ENCODE assay signal across 32 mouse cellular contexts in genomic region chr5:138083936-138084335, GRCm38 (mm10). TPM values are rescaled to one million over a fixed set of nuclear protein-coding genes. Genes with fewer than 3 reads are reported as not detected.
DNase-seq lines count a peak whose midpoint lies in the region; ATAC-seq and TF ChIP-seq lines count a peak whose summit lies in the region.
"Had no signal": no experiment of that assay in that cellular context is flagged by ENCODE, and none has a peak within 500 bp of the region (broad histone marks: within the 10 kb centered on the region; RNA-seq: fewer than 3 reads in every experiment).

No protein-coding gene starts in this region.

- peak overlapping the region; percentile 24; the same call in 1 of the 2 replicates for H3K9ac ChIP-seq in liver, embryonic 12.5 days
- H3K9ac ChIP-seq in liver, embryonic 15.5 days = no peak overlapping the region

- peak overlapping the region; percentile 16 for H3K27ac ChIP-seq in kidney, adult 2 months (ENCODE audit: insufficient read depth, low read depth, low read length)
- peak overlapping the region; percentile 51 for H3K27ac ChIP-seq in bone marrow, adult 2 months (ENCODE audit: control insufficient read depth, insufficient read depth, low read depth, low read length, poor library complexity)
- peak overlapping the region; percentile 83 for H3K27ac ChIP-seq in liver, embryonic 12.5 days
- peak overlapping the region; percentile 87 for H3K27ac ChIP-seq in liver, embryonic 15.5 days (replicated peaks)
- H3K27ac ChIP-seq: forebrain, embryonic 13.5 days; heart, embryonic 13.5 days; hindbrain, embryonic 14.5 days; hindbrain, postnatal 0 days had no signal

- no peak overlapping the region for H3K4me3 ChIP-seq in kidney, adult 2 months (ENCODE audit: insufficient read depth, low read depth, low read length)
- no peak overlapping the region for H3K4me3 ChIP-seq in bone marrow, adult 2 months (replicated peaks; ENCODE audit: control insufficient read depth, low read depth, low read length)
- no peak overlapping the region for H3K4me3 ChIP-seq in liver, embryonic 12.5 days
- H3K4me3 ChIP-seq in liver, embryonic 15.5 days (replicated peaks) = no peak overlapping the region

- H3K36me3 ChIP-seq in kidney, adult 2 months (ENCODE audit: control insufficient read depth, insufficient read depth, low read length) = no peaks in the 10 kb centered on the region
- H3K36me3 ChIP-seq in liver, embryonic 12.5 days = peaks cover 15% of the 10 kb centered on the region
- H3K36me3 ChIP-seq in liver, embryonic 15.5 days (replicated peaks) = peaks cover 13% of the 10 kb centered on the region; the same call in 1 of the 2 replicates

- H3K4me2 ChIP-seq in liver, embryonic 12.5 days = peak overlapping the region; percentile 82; the same call in 1 of the 2 replicates
- H3K4me2 ChIP-seq in liver, embryonic 15.5 days = no peak overlapping the region; the same call in 1 of the 2 replicates

- H3K27me3 ChIP-seq in kidney, adult 2 months (replicated peaks; ENCODE audit: control insufficient read depth, insufficient read depth, low read length) = no peaks in the 10 kb centered on the region
- no peaks in the 10 kb centered on the region for H3K27me3 ChIP-seq in liver, embryonic 12.5 days (replicated peaks)
- H3K27me3 ChIP-seq in liver, embryonic 15.5 days = no peaks in the 10 kb centered on the region
- H3K27me3 ChIP-seq: CH12.LX; forebrain, embryonic 13.5 days; heart, embryonic 13.5 days; Patski had no signal

- H3K9me3 ChIP-seq in liver, embryonic 12.5 days (replicated peaks) = no peaks in the 10 kb centered on the region
- no peaks in the 10 kb centered on the region for H3K9me3 ChIP-seq in liver, embryonic 15.5 days (replicated peaks)
- H3K9me3 ChIP-seq: forebrain, embryonic 10.5 days; forebrain, embryonic 13.5 days; G1E; heart, embryonic 10.5 days; heart, embryonic 13.5 days had no signal

- 89% methylated on average over 2 of the region's 2 CpGs for WGBS in kidney, adult 2 months
- 82% methylated on average over 2 of the region's 2 CpGs for WGBS in bone marrow, adult 2 months
- WGBS in liver, embryonic 12.5 days (ENCODE audit: insufficient replicate concordance) = 83% methylated on average over 2 of the region's 2 CpGs
- 77% methylated on average over 2 of the region's 2 CpGs for WGBS in liver, embryonic 15.5 days (ENCODE audit: insufficient replicate concordance)

- no peak for TF ChIP-seq POLR2A in kidney, adult 2 months (IDR thresholded peaks at IDR 0.05; ENCODE audit: low read depth, low read length)
- TF ChIP-seq POLR2A in bone marrow, adult 2 months (IDR thresholded peaks at IDR 0.05; ENCODE audit: borderline replicate concordance, control insufficient read depth, low read depth, low read length) = no peak

- no peak for TF ChIP-seq CTCF in kidney, adult 2 months (conservative IDR thresholded peaks at IDR 0.05; ENCODE audit: insufficient read depth, insufficient read length, low read depth, low read length)
- no peak for TF ChIP-seq CTCF in bone marrow, adult 2 months (IDR thresholded peaks at IDR 0.05; ENCODE audit: control insufficient read depth, insufficient read depth, low read length)

- no peak for ATAC-seq in liver, embryonic 12.5 days
- ATAC-seq in liver, embryonic 15.5 days (ENCODE audit: insufficient read depth) = no peak
- ATAC-seq: forebrain, postnatal 0 days; Patski had no signal

- no peak for DNase-seq in kidney, adult 2 months
- DNase-seq in kidney, postnatal 36 days = no peak
- no peak for DNase-seq in cerebellum, adult 9-11 months
- no peak for DNase-seq in kidney, adult 18-20 months
- DNase-seq in cerebellum, adult 8-10 months = no peak
- DNase-seq: adrenal gland, postnatal 10 days; adrenal gland, postnatal 36 days; cerebellum, adult 11 months; cerebellum, postnatal 14 days; forebrain, postnatal 0 days; gastrocnemius, adult 2 months; gastrocnemius, postnatal 14 days; heart, postnatal 14 days; heart, postnatal 4 days had no signal

- H3K4me1 ChIP-seq in kidney, adult 2 months (ENCODE audit: control insufficient read depth, insufficient read depth, low read length) = peaks cover 21% of the 10 kb centered on the region
- no peaks in the 10 kb centered on the region; the same call in 1 of the 2 replicates for H3K4me1 ChIP-seq in bone marrow, adult 2 months (ENCODE audit: control insufficient read depth, insufficient read depth, low read length)
- peaks cover 41% of the 10 kb centered on the region for H3K4me1 ChIP-seq in liver, embryonic 12.5 days
- peaks cover 45% of the 10 kb centered on the region for H3K4me1 ChIP-seq in liver, embryonic 15.5 days (replicated peaks)
- H3K4me1 ChIP-seq: heart, embryonic 10.5 days had no signal

RNA-seq across cellular contexts. Expression of gene Zkscan1, which starts 0.9 kb away (rescaled TPM):
- 8.3 and 10.2 TPM in 2 replicates for polyA plus RNA-seq in kidney, adult 2 months (2012; rRNA removed)
- polyA plus RNA-seq in bone marrow, adult 2 months (2011; ENCODE audit: insufficient read depth, insufficient read length, low replicate concordance, missing spikeins) = 6.0 and 9.0 TPM in 2 replicates
- 7.3 and 8.2 TPM in 2 replicates for polyA plus RNA-seq in liver, embryonic 12.5 days (2016; fragmentation: Nextera tagmentation; extraction: Ambion mirVana)
- polyA plus RNA-seq in liver, embryonic 15.5 days (2015; fragmentation: Nextera tagmentation; extraction: Ambion mirVana) = 3.7 and 3.8 TPM in 2 replicates

RNA-seq across cellular contexts. Expression of gene Smok3c, which starts 30.9 kb away (rescaled TPM):
- not detected in 2 replicates for polyA plus RNA-seq in kidney, adult 2 months (2012; rRNA removed)
- polyA plus RNA-seq in bone marrow, adult 2 months (2011; ENCODE audit: insufficient read depth, insufficient read length, low replicate concordance, missing spikeins) = not detected in 2 replicates
- not detected in 2 replicates for polyA plus RNA-seq in liver, embryonic 12.5 days (2016; fragmentation: Nextera tagmentation; extraction: Ambion mirVana)
- polyA plus RNA-seq in liver, embryonic 15.5 days (2015; fragmentation: Nextera tagmentation; extraction: Ambion mirVana) = not detected in 2 replicates
- polyA plus RNA-seq: cerebellum, adult 2 months; embryonic facial prominence, embryonic 11.5 days; embryonic facial prominence, embryonic 14.5 days; forebrain, embryonic 10.5 days; forebrain, embryonic 13.5 days; forebrain, postnatal 0 days; frontal cortex, adult 2 months; G1E; heart, embryonic 10.5 days; heart, embryonic 13.5 days; heart, embryonic 16.5 days; hindbrain, embryonic 11.5 days; hindbrain, embryonic 14.5 days; hindbrain, postnatal 0 days; Patski had no signal

RNA-seq across cellular contexts. Expression of gene Zscan21, which starts 32.8 kb away (rescaled TPM):
- polyA plus RNA-seq in kidney, adult 2 months (2012; rRNA removed) = 9.8 and 10.9 TPM in 2 replicates
- 4.3 and 6.5 TPM in 2 replicates for polyA plus RNA-seq in bone marrow, adult 2 months (2011; ENCODE audit: insufficient read depth, insufficient read length, low replicate concordance, missing spikeins)
- 19.0 and 19.6 TPM in 2 replicates for polyA plus RNA-seq in liver, embryonic 12.5 days (2016; fragmentation: Nextera tagmentation; extraction: Ambion mirVana)
- polyA plus RNA-seq in liver, embryonic 15.5 days (2015; fragmentation: Nextera tagmentation; extraction: Ambion mirVana) = 14.6 and 16.8 TPM in 2 replicates

Comparison
In these comparisons a context has a peak if more than half of its experiments do, and no peak if none do; other contexts are left out.
1. H3K27ac ChIP-seq: peak in every context shown above with its lines; median percentile 87 in liver, embryonic 15.5 days; 83 in liver, embryonic 12.5 days; 51 in bone marrow, adult 2 months; 16 in kidney, adult 2 months.